Mouse (Mus musculus) olfactory bulb, adult 2 months (tissue): ENCODE data around the gene Nbeal2.

Source experiments
- CTCF ChIP-seq: fragments of 200-500 bp; IDR thresholded peaks from 2 replicates; pipeline ENCODE4 v1.5.1; 2012; ENCODE audit warnings: low read depth, mild to moderate bottlenecking, low read length, moderate library complexity; ENCODE audit not compliant: insufficient read depth
- POLR2A ChIP-seq: fragments of 200-500 bp; IDR thresholded peaks from 2 replicates; pipeline ENCODE4 v1.6.1; 2012; ENCODE audit warnings: mild to moderate bottlenecking, low read depth, low read length, moderate library complexity; ENCODE audit not compliant: insufficient read depth

- TF ChIP-seq POLR2A (no peak), CTCF (no peak)
Measured at GRCm38 (mm10) chr9:110668601-110669293, 14.8 kb upstream of the Nbeal2 start.
